ENCODE assay signal across 12 mouse cellular contexts in the genomic region with DNA sequence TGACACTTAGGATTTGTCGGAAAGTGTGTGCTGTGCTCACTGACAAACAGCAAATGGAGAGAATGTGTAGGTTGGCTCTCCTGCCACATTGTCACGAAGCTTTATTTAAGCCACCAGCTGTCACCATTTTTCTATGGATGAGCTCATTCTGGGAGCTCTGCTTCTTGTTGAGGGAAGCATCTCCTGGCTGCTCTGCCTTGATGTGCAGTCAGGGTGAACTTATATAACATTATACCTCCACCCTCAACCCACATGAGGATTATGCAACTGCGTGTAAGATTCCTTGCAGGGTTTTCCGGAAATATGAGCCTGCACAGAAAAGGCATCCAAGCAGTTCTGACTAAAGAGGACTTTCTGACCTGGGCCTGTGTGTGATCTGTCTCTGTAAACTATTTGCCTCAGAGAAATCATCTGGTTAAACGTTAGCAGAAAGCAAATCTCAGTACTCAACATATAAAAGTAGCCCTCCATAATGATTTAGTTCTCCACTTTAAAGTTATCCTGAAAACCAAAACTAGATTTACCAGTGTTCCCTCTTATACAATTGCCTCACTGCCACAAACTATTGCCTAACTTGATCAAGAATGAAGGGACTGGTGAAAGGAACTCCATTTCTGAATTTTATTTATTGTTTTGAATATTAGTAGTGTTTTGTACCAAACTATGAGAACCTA. TPM values are rescaled to one million over a fixed set of nuclear protein-coding genes. Genes with fewer than 3 reads are reported as not detected.
A peak's percentile ranks its signal among the peaks of the same experiment; 100 is the strongest.
DNase-seq lines count a peak whose midpoint lies in the region; ATAC-seq and TF ChIP-seq lines count a peak whose summit lies in the region.
"Had no signal": no experiment of that assay in that cellular context is flagged by ENCODE, and none has a peak within 500 bp of the region (broad histone marks: within the 10 kb centered on the region; RNA-seq: fewer than 3 reads in every experiment).

No protein-coding gene starts in this region.

- H3K79me2 ChIP-seq in myocyte (ENCODE audit: control insufficient read depth, insufficient read depth), result no peaks in the 10 kb centered on the region

- peak overlapping the region; percentile 24; the same call in 1 of the 2 replicates for H3K27ac ChIP-seq in liver, embryonic 16.5 days (ENCODE audit: low read length)
- no peak overlapping the region for H3K27ac ChIP-seq in liver, embryonic 11.5 days (ENCODE audit: low read depth, low read length)
- H3K27ac ChIP-seq in forebrain, embryonic 12.5 days, result no peak overlapping the region
- H3K27ac ChIP-seq in hindbrain, embryonic 13.5 days, result no peak overlapping the region
- H3K27ac ChIP-seq: intestine, embryonic 15.5 days had no signal

- H3K36me3 ChIP-seq in liver, embryonic 16.5 days (ENCODE audit: control insufficient read depth, insufficient read depth), result no peaks in the 10 kb centered on the region
- H3K36me3 ChIP-seq in liver, embryonic 11.5 days (ENCODE audit: control insufficient read depth, insufficient read depth, low read length), result no peaks in the 10 kb centered on the region
- H3K36me3 ChIP-seq in myocyte (ENCODE audit: control insufficient read depth, insufficient read depth), result no peaks in the 10 kb centered on the region
- no peaks in the 10 kb centered on the region for H3K36me3 ChIP-seq in forebrain, embryonic 12.5 days (replicated peaks)
- H3K36me3 ChIP-seq in hindbrain, embryonic 13.5 days, result no peaks in the 10 kb centered on the region
- H3K36me3 ChIP-seq: G1E; intestine, embryonic 15.5 days had no signal

- no peaks in the 10 kb centered on the region for H3K9me3 ChIP-seq in liver, embryonic 16.5 days (replicated peaks; ENCODE audit: control insufficient read depth, low read length)
- H3K9me3 ChIP-seq in liver, embryonic 11.5 days (ENCODE audit: control insufficient read depth, low read length), result no peaks in the 10 kb centered on the region
- H3K9me3 ChIP-seq in forebrain, embryonic 12.5 days, result no peaks in the 10 kb centered on the region
- H3K9me3 ChIP-seq in hindbrain, embryonic 13.5 days, result no peaks in the 10 kb centered on the region
- H3K9me3 ChIP-seq: G1E; intestine, embryonic 15.5 days had no signal

- intact Hi-C loops in heart, postnatal 10 days (cut with DNase I), result no loop called here

- no peak overlapping the region for H3K4me2 ChIP-seq in liver, embryonic 16.5 days (ENCODE audit: low read depth, low read length)
- no peak overlapping the region for H3K4me2 ChIP-seq in liver, embryonic 11.5 days
- peak overlapping the region; percentile 62 for H3K4me2 ChIP-seq in myocyte (ENCODE audit: low read depth)
- H3K4me2 ChIP-seq in forebrain, embryonic 12.5 days, result no peak overlapping the region
- H3K4me2 ChIP-seq in hindbrain, embryonic 13.5 days, result no peak overlapping the region
- H3K4me2 ChIP-seq: intestine, embryonic 15.5 days had no signal

- 53% methylated on average over 5 of the region's 5 CpGs for WGBS in liver, embryonic 16.5 days (ENCODE audit: insufficient replicate concordance)
- 68% methylated on average over 5 of the region's 5 CpGs for WGBS in liver, embryonic 11.5 days
- WGBS in forebrain, embryonic 12.5 days, result 79% methylated on average over 5 of the region's 5 CpGs
- 82% methylated on average over 5 of the region's 5 CpGs for WGBS in hindbrain, embryonic 13.5 days

- H3K4me3 ChIP-seq in liver, embryonic 16.5 days (ENCODE audit: low read depth, low read length), result no peak overlapping the region
- no peak overlapping the region for H3K4me3 ChIP-seq in liver, embryonic 11.5 days (ENCODE audit: low read depth, low read length)
- H3K4me3 ChIP-seq in myocyte, result peak overlapping the region; percentile 7
- H3K4me3 ChIP-seq in forebrain, embryonic 12.5 days (replicated peaks), result no peak overlapping the region
- no peak overlapping the region for H3K4me3 ChIP-seq in hindbrain, embryonic 13.5 days
- H3K4me3 ChIP-seq: intestine, embryonic 15.5 days had no signal

- H3K4me1 ChIP-seq in liver, embryonic 16.5 days (ENCODE audit: control insufficient read depth, low read depth, low read length), result no peaks in the 10 kb centered on the region; the same call in 1 of the 2 replicates
- H3K4me1 ChIP-seq in liver, embryonic 11.5 days (replicated peaks; ENCODE audit: control insufficient read depth, insufficient read depth, low read length), result no peaks in the 10 kb centered on the region
- H3K4me1 ChIP-seq in forebrain, embryonic 12.5 days, result no peaks in the 10 kb centered on the region
- no peaks in the 10 kb centered on the region for H3K4me1 ChIP-seq in hindbrain, embryonic 13.5 days (replicated peaks)
- H3K4me1 ChIP-seq: intestine, embryonic 15.5 days had no signal

- ATAC-seq in liver, embryonic 16.5 days (ENCODE audit: low read depth), result peak; percentile 32; the same call in 1 of the 2 replicates
- ATAC-seq in liver, embryonic 11.5 days (replicated peaks; ENCODE audit: low FRiP score), result no peak
- no peak for ATAC-seq in forebrain, embryonic 12.5 days (ENCODE audit: low FRiP score)
- no peak for ATAC-seq in hindbrain, embryonic 13.5 days (ENCODE audit: low FRiP score)
- ATAC-seq: intestine, embryonic 15.5 days had no signal

- no peak overlapping the region for H3K9ac ChIP-seq in liver, embryonic 16.5 days (ENCODE audit: low read depth, low read length)
- no peak overlapping the region for H3K9ac ChIP-seq in liver, embryonic 11.5 days (ENCODE audit: low read depth, low read length)
- H3K9ac ChIP-seq in forebrain, embryonic 12.5 days, result no peak overlapping the region
- no peak overlapping the region for H3K9ac ChIP-seq in hindbrain, embryonic 13.5 days
- H3K9ac ChIP-seq: intestine, embryonic 15.5 days had no signal

- H3K27me3 ChIP-seq in liver, embryonic 16.5 days (ENCODE audit: control insufficient read depth, insufficient read depth, low read depth, low read length), result no peaks in the 10 kb centered on the region
- H3K27me3 ChIP-seq in liver, embryonic 11.5 days (replicated peaks; ENCODE audit: control insufficient read depth, insufficient read depth, low read length), result no peaks in the 10 kb centered on the region
- H3K27me3 ChIP-seq in myocyte (ENCODE audit: control insufficient read depth, insufficient read depth, insufficient read length), result no peaks in the 10 kb centered on the region
- H3K27me3 ChIP-seq in forebrain, embryonic 12.5 days, result no peaks in the 10 kb centered on the region
- H3K27me3 ChIP-seq in hindbrain, embryonic 13.5 days, result no peaks in the 10 kb centered on the region
- H3K27me3 ChIP-seq: intestine, embryonic 15.5 days had no signal

- DNase-seq in liver, embryonic 11.5 days (ENCODE audit: low spot score), result no peak
- peak; percentile 19 to 55 for DNase-seq in frontal cortex, postnatal 10 days (ENCODE audit: low spot score in 2 of 2)
- peak; percentile 25 for DNase-seq in kidney, postnatal 10 days
- DNase-seq in heart, postnatal 10 days, result no peak
- DNase-seq: adrenal gland, postnatal 36 days had no signal

- no peak overlapping the region for H3ac ChIP-seq in myocyte (ENCODE audit: control insufficient read depth, insufficient read length)

- peak; percentile 50 for TF ChIP-seq POLR2A in myocyte (IDR thresholded peaks at IDR 0.05; ENCODE audit: insufficient read length, low read depth)

TF ChIP-seq in myocyte, 11 proteins besides CTCF, POLR2A, EP300 and RAD21:
- TF ChIP-seq TCF3 (IDR thresholded peaks at IDR 0.05; ENCODE audit: insufficient read length, low read depth) (no peak), USF1 (IDR thresholded peaks at IDR 0.05; ENCODE audit: low read depth) (no peak), E2F4 (IDR thresholded peaks at IDR 0.05; ENCODE audit: insufficient read depth) (no peak), MYOG (IDR thresholded peaks at IDR 0.05; ENCODE audit: control insufficient read depth in 1 of 3, insufficient read depth in 1 of 3, insufficient read length in 2 of 3, low read depth in 2 of 3) (no peak), CEBPB (IDR thresholded peaks at IDR 0.05; ENCODE audit: insufficient read depth, poor library complexity, severe bottlenecking) (peak; percentile 96), MYOD1 (IDR thresholded peaks at IDR 0.05; ENCODE audit: control insufficient read depth in 1 of 3, insufficient read length in 2 of 3, low read depth in 2 of 3) (peak in 1 of 3 experiments; percentile 60), MAX (IDR thresholded peaks at IDR 0.05; ENCODE audit: low read depth) (no peak), TCF12 (IDR thresholded peaks at IDR 0.05; ENCODE audit: insufficient read depth, poor library complexity, severe bottlenecking) (no peak), SRF (IDR thresholded peaks at IDR 0.05; ENCODE audit: control insufficient read depth, insufficient read length, low read depth) (no peak), POLR2AphosphoS2 (IDR thresholded peaks at IDR 0.05; ENCODE audit: insufficient read length, low read depth) (no peak), REST (IDR thresholded peaks at IDR 0.05; ENCODE audit: insufficient read depth, insufficient read length) (no peak)
TF ChIP-seq in myocyte: peak in this region for 2.

RNA-seq across cellular contexts. Expression of a gene that starts 9.0 kb away (rescaled TPM):
- polyA plus RNA-seq in liver, embryonic 16.5 days (2015; fragmentation: Nextera tagmentation; extraction: Ambion mirVana), result 1.4 and 2.2 TPM in 2 replicates
- polyA plus RNA-seq in liver, embryonic 11.5 days (2014; fragmentation: Nextera tagmentation; extraction: Ambion mirVana), result 7.2 and 8.2 TPM in 2 replicates
- polyA plus RNA-seq in myocyte (2012; fragmentation: generic; extraction: Trizol), result 191 TPM
- 2.8 and 3.2 TPM in 2 replicates for polyA plus RNA-seq in forebrain, embryonic 12.5 days (2016; fragmentation: Nextera tagmentation; extraction: Ambion mirVana)
- 8.5 and 8.6 TPM in 2 replicates for polyA plus RNA-seq in hindbrain, embryonic 13.5 days (2015; fragmentation: Nextera tagmentation; extraction: Ambion mirVana)
- 10 to 100 TPM; 26.4 to 38.5 TPM for total RNA-seq in heart, postnatal 10 days (2021)
- total RNA-seq: granulocyte monocyte progenitor cell, adult 5-6 weeks had no signal
- polyA plus RNA-seq: G1E had no signal

Comparison
In these comparisons a context has a peak if more than half of its experiments do, and no peak if none do; other contexts are left out.
1. DNase-seq: peak in frontal cortex, postnatal 10 days (2 of 2) and kidney, postnatal 10 days (single experiment); none in liver, embryonic 11.5 days (single experiment) and heart, postnatal 10 days (0 of 2).
2. RNA of a gene that starts 9.0 kb away (polyA plus RNA-seq): 191 TPM in myocyte (single experiment); 8.5 to 8.6 TPM in hindbrain, embryonic 13.5 days, 7.2 to 8.2 TPM in liver, embryonic 11.5 days, 2.8 to 3.2 TPM in forebrain, embryonic 12.5 days and 1.4 to 2.2 TPM in liver, embryonic 16.5 days; every median in the first group is over 10 times any median in the second.